Mouse (Mus musculus) 416B (cell line): ENCODE results near the gene Piezo1.
A peak's percentile ranks its signal among the peaks of the same experiment; 100 is the strongest.

Source experiments
- DNase-seq: peaks from one replicate; pipeline ENCODE4 v3.0.0; 2011; ENCODE audit warnings: low read depth

Gene Piezo1

GRCm38 (mm10) chr8:122569996-122570395 is 18.9 kb upstream of the Piezo1 start:
- DNase-seq: no peak

DNA sequence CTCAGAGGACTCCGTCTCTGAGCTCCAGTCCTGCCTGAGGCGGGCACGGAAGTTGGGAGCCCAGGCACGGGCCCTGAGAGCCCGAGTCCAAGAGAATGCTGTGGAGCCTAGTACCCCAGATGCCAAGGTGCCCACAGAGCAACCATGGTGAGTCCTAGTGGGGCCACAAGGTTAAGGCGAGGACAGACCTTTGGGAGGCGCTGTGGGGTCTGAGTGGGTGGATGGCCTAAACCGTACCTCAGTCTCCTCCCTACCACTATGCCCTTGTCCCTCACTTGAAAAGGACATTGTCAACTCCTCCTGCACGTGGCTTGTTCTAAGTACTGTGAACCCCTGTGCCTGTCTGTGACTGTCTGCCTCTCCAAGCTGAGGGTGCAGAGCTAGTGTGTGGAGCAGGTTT is 18.2 kb upstream of the Piezo1 start:
- DNase-seq: peak; percentile 53

- peak; percentile 76 for DNase-seq
These were observed 17.8 kb upstream of the Piezo1 start for GRCm38 (mm10) chr8:122568881-122569309.

- DNase-seq: no peak
These were observed 17.0 kb upstream of the Piezo1 start for GRCm38 (mm10) chr8:122568109-122568504.

- DNase-seq: peak; percentile 99
These were observed 16.4 kb upstream of the Piezo1 start, which contains the start of gene Cdt1 for GRCm38 (mm10) chr8:122567361-122568108. Cdt1 (plus strand) TSS chr8:122568015.

DNA sequence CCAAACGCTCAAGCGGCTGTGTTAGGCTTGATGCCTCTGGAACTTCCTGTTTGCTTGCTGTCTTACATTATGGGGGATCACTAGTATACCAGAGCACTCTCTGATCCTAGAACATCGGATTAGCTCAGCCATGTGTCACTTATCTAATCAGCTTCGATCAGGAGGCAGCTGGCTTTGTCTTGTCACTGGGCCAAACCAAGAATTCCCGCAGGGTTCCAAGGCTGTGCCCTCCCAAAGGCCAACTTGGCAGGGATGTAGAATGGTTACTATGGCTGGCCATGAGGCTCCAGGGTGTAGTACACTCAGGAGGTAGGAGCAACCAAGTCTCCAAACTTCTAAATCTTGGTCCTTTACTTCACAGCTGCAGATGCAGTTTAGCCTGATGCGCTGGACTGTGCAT is 15.6 kb upstream of the Piezo1 start:
- peak; percentile 61 for DNase-seq

DNA sequence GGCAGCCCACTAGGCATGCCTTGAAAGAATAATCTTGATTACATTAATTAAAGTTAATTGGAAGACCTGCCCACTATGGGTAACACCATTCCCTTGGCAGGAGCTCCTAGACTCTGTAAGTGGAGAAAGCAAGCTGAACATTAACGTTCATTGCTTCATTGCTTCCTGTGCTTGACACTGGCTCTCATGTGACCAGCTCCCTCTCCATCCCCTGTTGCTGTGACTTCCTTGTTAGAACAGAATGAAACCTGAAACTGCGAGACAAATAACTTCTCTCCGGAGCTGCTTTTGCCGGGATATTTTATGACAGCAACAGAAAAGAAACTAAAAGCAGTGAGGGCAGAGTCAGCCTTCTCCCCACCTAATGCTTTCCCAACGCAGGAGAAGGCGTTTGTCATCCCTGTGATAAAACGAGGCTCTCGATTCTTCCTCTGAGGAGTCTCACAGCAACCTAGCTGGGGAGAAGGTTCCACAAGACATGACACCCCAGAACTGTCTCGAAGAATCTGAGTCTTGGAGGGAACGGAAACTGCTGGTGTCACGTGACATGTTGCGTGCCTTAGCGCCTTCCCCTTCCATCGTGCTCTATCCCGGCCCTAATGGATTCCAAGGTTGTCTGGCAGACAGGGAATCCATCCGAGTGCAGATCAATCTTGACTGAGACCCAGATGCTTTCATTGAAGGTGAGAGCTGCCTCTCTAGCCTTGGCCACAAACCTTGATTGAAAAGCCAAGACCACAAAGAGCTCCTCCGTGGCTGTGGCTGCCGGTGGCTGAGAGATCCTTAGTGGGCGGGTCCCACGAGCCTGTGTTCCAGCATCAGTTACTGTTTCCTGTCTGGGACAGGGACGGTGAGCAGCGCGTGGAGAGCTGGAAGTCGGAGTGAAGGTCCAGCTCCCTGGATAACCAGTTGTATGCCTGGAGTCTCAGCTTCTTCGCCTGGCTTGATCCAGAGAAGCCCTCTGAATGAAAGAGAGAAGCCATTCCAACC is 13.5 kb upstream of the Piezo1 start:
- DNase-seq: peak; percentile 63

DNA sequence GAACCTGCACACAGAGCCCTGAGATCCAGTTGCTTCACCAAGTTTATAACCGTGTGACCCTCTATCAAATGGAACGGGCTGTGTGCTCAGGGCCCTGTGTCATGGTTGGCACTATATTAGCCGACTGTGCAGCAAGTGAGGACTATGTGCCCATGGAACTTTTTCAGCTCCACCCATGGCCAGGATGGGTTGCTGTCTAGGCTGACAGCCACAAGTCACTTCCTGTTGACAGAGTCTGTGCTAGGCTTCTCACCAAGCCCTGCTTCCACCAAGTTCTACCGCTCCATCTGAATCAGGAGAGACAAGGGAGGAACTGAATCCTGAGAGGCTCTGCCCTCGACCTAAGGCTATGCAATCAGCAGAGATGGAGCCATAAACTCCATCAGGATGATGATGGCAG is 10.1 kb upstream of the Piezo1 start:
- DNase-seq: peak; percentile 70

GRCm38 (mm10) chr8:122558671-122559349 is 7.7 kb upstream of the Piezo1 start:
- peak; percentile 60 for DNase-seq

GRCm38 (mm10) chr8:122557248-122558038 is 6.3 kb upstream of the Piezo1 start:
- peak; percentile 73 for DNase-seq

DNA sequence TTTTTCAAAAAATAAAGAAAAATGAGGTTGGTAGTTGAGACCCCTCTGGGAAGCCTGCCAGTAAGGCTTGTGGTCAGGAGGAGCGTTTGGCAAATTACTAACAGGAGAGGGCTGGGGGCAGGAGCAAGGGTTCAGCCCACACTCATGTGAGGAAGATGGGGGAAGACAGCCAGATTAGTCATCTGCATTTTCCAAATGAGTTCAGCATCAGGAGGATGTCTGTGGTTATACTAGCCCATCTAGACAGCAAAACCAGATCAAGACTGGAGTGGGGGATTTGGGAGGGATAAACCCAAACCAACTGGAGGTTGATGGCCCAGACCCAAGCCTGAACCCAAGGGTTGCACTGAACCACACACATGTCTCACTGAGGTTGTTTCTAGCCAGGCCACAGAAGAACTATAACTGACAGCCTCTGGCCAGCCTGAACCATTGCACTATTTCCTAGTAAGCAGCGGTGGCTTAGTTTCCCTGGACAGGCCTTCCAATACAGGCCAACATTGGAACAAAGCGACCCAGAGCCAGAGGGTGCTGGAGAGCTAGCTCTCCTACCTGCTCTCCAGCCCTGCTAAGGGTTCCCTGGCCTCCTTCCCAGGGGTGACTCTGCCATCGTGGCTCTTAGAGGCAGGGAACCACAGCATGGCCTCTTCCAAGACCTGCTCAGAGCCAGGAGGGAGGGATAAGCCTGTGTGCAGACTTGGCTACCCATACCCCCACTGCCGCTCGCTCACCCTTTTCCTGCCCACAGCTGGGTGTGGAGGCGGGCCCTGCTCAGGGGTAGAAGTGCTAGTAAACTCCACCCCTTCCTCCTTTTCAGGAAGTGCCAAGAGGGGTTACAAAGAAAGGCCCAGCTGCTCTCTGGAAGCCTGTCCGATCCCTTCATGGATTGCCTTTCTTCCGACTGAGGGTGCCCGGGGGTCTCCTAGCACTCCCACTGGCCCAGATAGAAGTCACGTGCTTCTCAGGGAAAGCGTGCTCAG is 5.2 kb upstream of the Piezo1 start:
- DNase-seq: peak; percentile 97

GRCm38 (mm10) chr8:122554786-122555185 is 3.7 kb upstream of the Piezo1 start:
- DNase-seq: no peak

DNA sequence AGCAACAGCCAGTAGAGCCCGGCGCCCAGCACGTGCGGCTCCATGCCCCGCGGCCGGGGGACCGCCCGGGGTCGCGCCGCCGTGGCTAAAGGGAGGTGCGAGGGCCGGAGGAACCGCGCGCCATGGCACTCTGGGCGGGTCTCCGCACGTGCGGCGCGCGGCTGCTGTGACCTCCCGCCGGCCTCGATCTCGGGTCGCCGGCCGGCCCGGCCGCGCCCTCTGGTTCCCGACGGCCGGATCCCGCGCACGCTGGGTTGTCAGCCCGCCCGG is 199 bp downstream of the Piezo1 start:
- no peak for DNase-seq

- DNase-seq: peak; percentile 61
These were observed 715 bp downstream of the Piezo1 start for GRCm38 (mm10) chr8:122550234-122550994.

DNA sequence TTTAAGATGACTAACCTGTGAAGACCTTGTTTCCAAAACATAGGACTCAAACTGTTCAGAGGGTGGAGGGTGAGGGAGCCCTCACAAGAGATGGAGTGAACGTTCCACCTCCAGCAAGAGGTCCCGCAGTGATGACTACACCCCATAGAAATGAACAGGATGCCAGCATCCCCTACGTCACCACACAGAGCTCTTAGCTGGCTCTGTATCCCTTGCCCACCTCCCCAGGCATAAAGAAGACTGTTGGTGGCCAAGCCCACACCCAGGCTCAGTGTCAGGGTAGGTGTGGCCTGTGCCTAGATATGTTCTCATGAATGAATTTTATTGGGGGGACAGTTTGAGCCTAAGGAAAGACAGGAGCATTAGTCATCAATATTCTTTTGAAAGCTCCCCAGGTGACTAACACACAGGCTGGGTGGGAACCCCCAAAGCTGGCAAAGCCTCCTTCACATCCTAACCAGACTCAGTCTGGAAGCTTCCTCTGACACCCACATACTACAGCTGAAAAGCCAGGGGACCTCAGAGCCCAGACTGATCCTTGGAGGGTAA is 2.2 kb downstream of the Piezo1 start:
- DNase-seq: peak; percentile 51

DNA sequence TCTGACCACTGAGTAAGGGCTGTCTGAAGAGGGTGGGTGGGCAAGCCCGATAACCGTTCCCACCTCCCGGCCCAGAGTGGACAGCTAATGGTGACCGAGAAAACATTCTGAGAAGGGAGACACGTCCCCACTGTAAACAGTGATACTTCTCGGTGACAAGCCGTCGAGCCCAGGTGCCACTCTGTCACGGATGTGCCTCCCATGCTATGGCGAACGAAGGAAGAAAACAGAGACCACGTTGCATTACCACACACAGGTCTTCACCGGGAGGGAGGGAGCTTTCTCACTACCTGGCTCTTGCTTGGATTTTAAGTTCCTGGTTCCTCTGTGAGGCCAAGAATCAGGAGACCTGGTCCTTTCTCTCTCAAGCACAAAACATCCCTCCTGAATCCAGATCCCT is 2.8 kb downstream of the Piezo1 start:
- DNase-seq: no peak

DNA sequence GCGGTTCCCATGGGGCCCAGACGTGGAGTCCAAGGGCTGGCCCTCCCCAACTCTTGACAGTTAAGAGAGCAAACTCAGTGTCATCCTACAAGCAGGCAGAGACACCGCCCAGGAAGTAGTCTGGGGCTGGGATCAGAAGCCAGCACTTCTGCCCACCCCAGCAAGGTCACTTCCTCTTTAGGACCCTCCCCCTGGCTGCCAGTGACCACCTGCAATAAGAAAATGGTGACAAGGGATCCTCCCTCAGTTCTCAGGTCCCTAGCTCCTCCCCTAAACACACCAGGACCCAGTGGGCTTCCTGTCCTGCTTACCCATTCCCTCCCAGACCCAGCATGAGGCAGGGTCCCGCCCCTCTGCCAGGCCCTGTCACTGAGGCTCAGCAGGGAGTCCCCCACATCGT is 3.3 kb downstream of the Piezo1 start:
- peak; percentile 96 for DNase-seq

GRCm38 (mm10) chr8:122546811-122547453 is 4.2 kb downstream of the Piezo1 start:
- DNase-seq: no peak
